Mouse (Mus musculus) MEL (cell line): Measurements from ENCODE around the gene Wfs1. TPM values are rescaled to one million over a fixed set of nuclear protein-coding genes. Genes with fewer than 3 reads are reported as not detected.

Experiments
- DNase-seq: peaks from one replicate; pipeline ENCODE4 v3.0.0; 2011; ENCODE audit warnings: low read depth, low spot score
- H3K27ac ChIP-seq: 2 replicates; pipeline ENCODE4 v1.5.1; 2012; ENCODE audit warnings: low read depth, mild to moderate bottlenecking, control low read depth, low read length, moderate library complexity; ENCODE audit not compliant: control insufficient read depth
- H3K27me3 ChIP-seq, 2 experiments: fragments of 150-350 bp in 1 of 2; sonication (generic) in 1 of 2; 2 replicates each; pipeline ENCODE4 v1.6.1; 2012; ENCODE audit warnings: low read length in 2 of 2, mild to moderate bottlenecking in 2 of 2, improper control_type of control experiment in 1 of 2, moderate library complexity in 1 of 2; ENCODE audit not compliant: insufficient read depth in 2 of 2, control insufficient read depth in 1 of 2
- H3K36me3 ChIP-seq, 2 experiments: 2 replicates each; pipeline ENCODE4 v1.6.1; 2012 to 2014; ENCODE audit warnings: low read length in 2 of 2, improper control_type of control experiment in 1 of 2, inconsistent platforms in 1 of 2, mild to moderate bottlenecking in 1 of 2; ENCODE audit not compliant: insufficient read depth in 2 of 2, control insufficient read depth in 1 of 2
- H3K4me1 ChIP-seq, 2 experiments: fragments of 150-350 bp in 1 of 2; sonication (generic) in 1 of 2; 2 replicates each; pipeline ENCODE4 v1.6.1; 2012; ENCODE audit warnings: low read length in 2 of 2, improper control_type of control experiment in 1 of 2, mild to moderate bottlenecking in 1 of 2; ENCODE audit not compliant: insufficient read depth in 2 of 2, control insufficient read depth in 1 of 2
- H3K4me3 ChIP-seq, 2 experiments: fragments of 150-350 bp in 1 of 2; sonication (generic) in 1 of 2; 2 replicates each; pipeline ENCODE4 v1.5.1; 2012; ENCODE audit warnings: low read depth in 2 of 2, low read length in 2 of 2, mild to moderate bottlenecking in 2 of 2, moderate library complexity in 2 of 2, control low read depth in 1 of 2, improper control_type of control experiment in 1 of 2; ENCODE audit not compliant: control insufficient read depth in 1 of 2, insufficient read depth in 1 of 2
- H3K79me2 ChIP-seq: 2 replicates; pipeline ENCODE4 v1.6.1; 2012; ENCODE audit warnings: mild to moderate bottlenecking, low read length, moderate library complexity; ENCODE audit not compliant: control insufficient read depth, poor library complexity, insufficient read depth
- H3K9ac ChIP-seq: 2 replicates; pipeline ENCODE4 v1.6.1; 2012; ENCODE audit warnings: low read depth, mild to moderate bottlenecking, control low read depth, low read length, moderate library complexity; ENCODE audit not compliant: control insufficient read depth, poor library complexity, severe bottlenecking
- H3K9me3 ChIP-seq: fragments of 150-350 bp; sonication (generic); replicated peaks from 2 replicates; pipeline ENCODE4 v1.6.1; 2012; ENCODE audit warnings: mild to moderate bottlenecking, low read length, improper control_type of control experiment, moderate library complexity; ENCODE audit not compliant: insufficient read depth
- BHLHE40 ChIP-seq: IDR thresholded peaks from 2 replicates; pipeline ENCODE4 v1.6.1; 2012; ENCODE audit warnings: low read depth, mild to moderate bottlenecking, inconsistent platforms, low read length, improper control_type of control experiment, borderline replicate concordance
- CHD1 ChIP-seq: IDR thresholded peaks from 2 replicates; pipeline ENCODE4 v1.6.1; 2012; ENCODE audit warnings: low read depth, mild to moderate bottlenecking, inconsistent platforms, low read length, improper control_type of control experiment
- CHD2 ChIP-seq: IDR thresholded peaks from 2 replicates; pipeline ENCODE4 v1.6.1; 2011; ENCODE audit warnings: low read length, improper control_type of control experiment
- CTCF ChIP-seq, 3 experiments: IDR thresholded peaks in 2 of 3; conservative IDR thresholded peaks in 1 of 3; 2 replicates each; pipeline ENCODE4 v1.5.1; 2011 to 2012; ENCODE audit warnings: low read length in 3 of 3, low read depth in 2 of 3, mild to moderate bottlenecking in 2 of 3, improper control_type of control experiment in 1 of 3, inconsistent platforms in 1 of 3, mixed read lengths in 1 of 3, moderate library complexity in 1 of 3; ENCODE audit not compliant: control insufficient read depth in 1 of 3, insufficient read depth in 1 of 3, poor library complexity in 1 of 3, severe bottlenecking in 1 of 3
- E2F4 ChIP-seq: IDR thresholded peaks from 2 replicates; pipeline ENCODE4 v1.6.1; 2011; ENCODE audit warnings: low read depth, low read length, improper control_type of control experiment, borderline replicate concordance
- ELF1 ChIP-seq: IDR thresholded peaks from 2 replicates; pipeline ENCODE4 v1.6.1; 2014; ENCODE audit warnings: low read depth, mild to moderate bottlenecking, inconsistent platforms, low read length, improper control_type of control experiment, moderate library complexity
- EP300 ChIP-seq, 2 experiments: IDR thresholded peaks; 2 replicates each; pipeline ENCODE4 v1.6.1; 2011; ENCODE audit warnings: improper control_type of control experiment in 2 of 2, low read length in 2 of 2, low read depth in 1 of 2, mild to moderate bottlenecking in 1 of 2
- ETS1 ChIP-seq: IDR thresholded peaks from 2 replicates; pipeline ENCODE4 v1.6.1; 2012; ENCODE audit warnings: low read depth, mild to moderate bottlenecking, inconsistent platforms, low read length, improper control_type of control experiment, moderate library complexity
- GABPA ChIP-seq: IDR thresholded peaks from 2 replicates; pipeline ENCODE4 v1.6.1; 2012; ENCODE audit warnings: low read depth, mild to moderate bottlenecking, inconsistent platforms, low read length, improper control_type of control experiment, moderate library complexity
- GATA1 ChIP-seq: IDR thresholded peaks from 2 replicates; pipeline ENCODE4 v1.6.1; 2011; ENCODE audit warnings: low read depth, low read length, improper control_type of control experiment
- HCFC1 ChIP-seq: IDR thresholded peaks from 2 replicates; pipeline ENCODE4 v1.6.1; 2012; ENCODE audit warnings: low read depth, mild to moderate bottlenecking, inconsistent platforms, low read length, improper control_type of control experiment, moderate library complexity
- JUND ChIP-seq: IDR thresholded peaks from 2 replicates; pipeline ENCODE4 v1.6.1; 2011; ENCODE audit warnings: low read depth, mild to moderate bottlenecking, improper control_type of control experiment, low read length
- MAFK ChIP-seq: IDR thresholded peaks from 2 replicates; pipeline ENCODE4 v1.6.1; 2011; ENCODE audit warnings: low read depth, mild to moderate bottlenecking, low read length, improper control_type of control experiment, borderline replicate concordance
- MAX ChIP-seq: IDR thresholded peaks from 2 replicates; pipeline ENCODE4 v1.6.1; 2011; ENCODE audit warnings: low read length, improper control_type of control experiment
- MAZ ChIP-seq: IDR thresholded peaks from 2 replicates; pipeline ENCODE4 v1.6.1; 2012; ENCODE audit warnings: low read depth, mild to moderate bottlenecking, inconsistent platforms, low read length, improper control_type of control experiment
- MXI1 ChIP-seq: IDR thresholded peaks from 2 replicates; pipeline ENCODE4 v1.6.1; 2011; ENCODE audit warnings: mild to moderate bottlenecking, low read depth, low read length, improper control_type of control experiment
- MYB ChIP-seq: IDR thresholded peaks from 2 replicates; pipeline ENCODE4 v1.6.1; 2011; ENCODE audit warnings: mild to moderate bottlenecking, low read depth, low read length, improper control_type of control experiment
- MYC ChIP-seq: IDR thresholded peaks from 2 replicates; pipeline ENCODE4 v1.6.1; 2011; ENCODE audit warnings: low read depth, mild to moderate bottlenecking, low read length, improper control_type of control experiment, moderate library complexity
- POLR2A ChIP-seq, 2 experiments: IDR thresholded peaks; 2 replicates each; pipeline ENCODE4 v1.6.1; 2011 to 2012; ENCODE audit warnings: low read length in 2 of 2, mild to moderate bottlenecking in 2 of 2, control low read depth in 1 of 2, improper control_type of control experiment in 1 of 2, low read depth in 1 of 2, moderate library complexity in 1 of 2; ENCODE audit not compliant: control insufficient read depth in 1 of 2, insufficient read depth in 1 of 2, poor library complexity in 1 of 2
- POLR2AphosphoS2 ChIP-seq: IDR thresholded peaks from 2 replicates; pipeline ENCODE4 v1.6.1; 2011; ENCODE audit warnings: low read length, improper control_type of control experiment
- RAD21 ChIP-seq: IDR thresholded peaks from 2 replicates; pipeline ENCODE4 v1.6.1; 2011; ENCODE audit warnings: mild to moderate bottlenecking, low read depth, low read length, improper control_type of control experiment
- SMC3 ChIP-seq: IDR thresholded peaks from 2 replicates; pipeline ENCODE4 v1.6.1; 2011; ENCODE audit warnings: low read depth, low read length, improper control_type of control experiment
- TBP ChIP-seq: IDR thresholded peaks from 2 replicates; pipeline ENCODE4 v1.8.0; 2011; ENCODE audit warnings: low read depth, low read length, improper control_type of control experiment
- TCF12 ChIP-seq: IDR thresholded peaks from 2 replicates; pipeline ENCODE4 v1.6.1; 2014; ENCODE audit warnings: low read depth, mild to moderate bottlenecking, inconsistent platforms, low read length, improper control_type of control experiment, moderate library complexity
- USF1 ChIP-seq: IDR thresholded peaks from 2 replicates; pipeline ENCODE4 v1.6.1; 2014; ENCODE audit warnings: low read depth, mild to moderate bottlenecking, inconsistent platforms, low read length, improper control_type of control experiment, moderate library complexity
- USF2 ChIP-seq, 2 experiments: IDR thresholded peaks; 2 replicates each; pipeline ENCODE4 v1.6.1; 2011 to 2012; ENCODE audit warnings: improper control_type of control experiment in 2 of 2, low read length in 2 of 2, borderline replicate concordance in 1 of 2, inconsistent platforms in 1 of 2, low read depth in 1 of 2, mild to moderate bottlenecking in 1 of 2; ENCODE audit not compliant: insufficient read depth in 1 of 2
- ZC3H11A ChIP-seq: IDR thresholded peaks from 2 replicates; pipeline ENCODE4 v1.6.1; 2012; ENCODE audit warnings: low read depth, mild to moderate bottlenecking, inconsistent platforms, low read length, improper control_type of control experiment
- ZKSCAN1 ChIP-seq: IDR thresholded peaks from 2 replicates; pipeline ENCODE4 v1.6.1; 2012; ENCODE audit warnings: low read depth, mild to moderate bottlenecking, inconsistent platforms, low read length, improper control_type of control experiment, moderate library complexity
- ZMIZ1 ChIP-seq: IDR thresholded peaks from 2 replicates; pipeline ENCODE4 v1.6.1; 2012; ENCODE audit warnings: low read depth, mild to moderate bottlenecking, inconsistent platforms, low read length, improper control_type of control experiment, moderate library complexity
- ZNF384 ChIP-seq: IDR thresholded peaks from 2 replicates; pipeline ENCODE4 v1.6.1; 2012; ENCODE audit warnings: low read depth, mild to moderate bottlenecking, inconsistent platforms, low read length, improper control_type of control experiment
- polyA plus RNA-seq, 2 experiments: library from polyadenylated mRNA; stranded (reverse) in 1 of 2; unstranded in 1 of 2; fragments of >175 nt in 1 of 2; fragments of >200 nt in 1 of 2; gene quantifications; 2 replicates each; pipeline versions ENCODE4 v1.2.1 to v1.2.4; 2012; ENCODE audit warnings: low replicate concordance in 2 of 2, low read depth in 1 of 2; ENCODE audit not compliant: insufficient read length in 2 of 2, insufficient read depth in 1 of 2, missing spikeins in 1 of 2
- total RNA-seq: library from RNA; depleted of rRNA; stranded (reverse); fragments of 300-350 nt; gene quantifications from 2 replicates; pipeline ENCODE4 v1.2.3, GENCODE M21; 2012

The Wfs1 gene
- total and polyA plus RNA-seq, 3 experiments = not detected

DNA sequence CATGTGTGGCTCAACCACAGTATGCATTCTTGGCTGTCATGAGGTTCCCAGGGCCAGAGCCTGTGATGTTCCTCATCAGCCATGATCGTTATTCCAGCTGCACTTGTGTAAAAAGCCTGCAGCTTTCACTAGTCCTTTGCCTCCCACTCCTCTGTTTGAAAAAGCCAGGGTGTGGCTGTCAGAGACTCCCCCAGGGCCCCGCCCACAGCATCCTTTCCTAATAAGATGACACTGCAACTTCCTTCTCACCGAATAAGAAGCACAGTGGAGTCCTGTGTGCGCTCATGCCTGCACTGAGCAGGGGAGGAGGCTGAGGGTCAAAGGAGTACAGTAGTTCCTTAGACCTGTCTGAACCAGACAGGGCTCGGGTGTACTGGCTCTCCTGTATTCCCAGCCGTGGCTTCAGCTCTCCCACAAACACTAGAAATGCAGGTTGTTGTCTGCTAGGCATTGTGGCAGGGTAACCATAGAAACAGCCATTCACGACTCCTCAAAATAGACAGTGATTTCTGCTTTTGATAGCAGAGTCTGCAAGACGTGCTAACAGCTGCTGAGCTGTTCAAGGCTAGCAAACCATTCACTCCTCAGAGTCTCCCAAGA is 43.8 kb downstream of the Wfs1 start:
- H3K9me3 ChIP-seq = no peaks in the 10 kb centered on the region; the same call in 1 of the 2 replicates

GRCm38 (mm10) chr5:36944552-36944951 is 44.5 kb downstream of the Wfs1 start:
- Histone ChIP-seq H3K4me3 (no peak overlapping the region), H3K27me3 (no peaks in the 10 kb centered on the region), H3K36me3 (no peaks in the 10 kb centered on the region), H3K4me1 (no peaks in the 10 kb centered on the region), H3K27ac (no peak overlapping the region), H3K79me2 (no peaks in the 10 kb centered on the region), H3K9me3 (no peaks in the 10 kb centered on the region; the same call in 1 of the 2 replicates), H3K9ac (no peak overlapping the region)
- DNase-seq = no peak
- TF ChIP-seq HCFC1 = no peak
- TF ChIP-seq GATA1 = no peak
- no peak for TF ChIP-seq ZNF384
- TF ChIP-seq POLR2AphosphoS2 = no peak
- no peak for TF ChIP-seq USF2 (IDR thresholded peaks at IDR 0.05; ENCODE audit: borderline replicate concordance in 1 of 2, insufficient read depth in 1 of 2, low read depth in 1 of 2, low read length in 2 of 2)
- no peak for TF ChIP-seq CTCF (IDR thresholded peaks at IDR 0.05 in 2 of 3, conservative IDR thresholded peaks at IDR 0.05 in 1 of 3; ENCODE audit: control insufficient read depth in 1 of 3, insufficient read depth in 1 of 3, low read depth in 2 of 3, low read length in 3 of 3, poor library complexity in 1 of 3, severe bottlenecking in 1 of 3)
- TF ChIP-seq MXI1 = no peak
- no peak for TF ChIP-seq GABPA
- TF ChIP-seq CHD1 = no peak
- TF ChIP-seq ETS1 = no peak
- TF ChIP-seq BHLHE40 = no peak
- TF ChIP-seq RAD21 = no peak
- TF ChIP-seq ZC3H11A = no peak
- TF ChIP-seq POLR2A (IDR thresholded peaks at IDR 0.05; ENCODE audit: control insufficient read depth in 1 of 2, insufficient read depth in 1 of 2, low read depth in 1 of 2, low read length in 2 of 2, poor library complexity in 1 of 2) = no peak
- no peak for TF ChIP-seq MYB
- no peak for TF ChIP-seq MAZ
- TF ChIP-seq MAFK = no peak

More for the DNA sequence above, 43.8 kb downstream of the Wfs1 start:
- Histone ChIP-seq H3K4me1 (no peaks in the 10 kb centered on the region), H3K36me3 (no peaks in the 10 kb centered on the region), H3K27me3 (no peaks in the 10 kb centered on the region)
- TF ChIP-seq MAX (no peak), ZKSCAN1 (no peak), POLR2A (IDR thresholded peaks at IDR 0.05; ENCODE audit: control insufficient read depth in 1 of 2, insufficient read depth in 1 of 2, low read depth in 1 of 2, low read length in 2 of 2, poor library complexity in 1 of 2) (no peak), ZMIZ1 (no peak), MYB (no peak), E2F4 (no peak), SMC3 (no peak), ZNF384 (no peak), CHD1 (no peak), USF2 (IDR thresholded peaks at IDR 0.05; ENCODE audit: borderline replicate concordance in 1 of 2, insufficient read depth in 1 of 2, low read depth in 1 of 2, low read length in 2 of 2) (no peak), TCF12 (no peak), JUND (no peak), CHD2 (no peak), ELF1 (no peak), TBP (no peak), USF1 (no peak), EP300 (IDR thresholded peaks at IDR 0.05; ENCODE audit: low read depth in 1 of 2, low read length in 2 of 2) (no peak), MYC (no peak), HCFC1 (no peak)
- TF ChIP-seq, all 39 proteins: peak for 0
- no peaks in the 10 kb centered on the region for H3K79me2 ChIP-seq
- no peak overlapping the region for H3K9ac ChIP-seq
- H3K27ac ChIP-seq = no peak overlapping the region
- no peak for DNase-seq
- H3K4me3 ChIP-seq = no peak overlapping the region
